Mouse (Mus musculus): Measurements from ENCODE around the gene Slc35e3.
"Not testable (repeated sequence)": the region's sequence is repeated elsewhere in the genome, so short reads cannot be mapped to it uniquely, and the experiment has no call there.

Slc35e3 gene

GRCm38 (mm10) chr10:117749787-117750343, 3.7 kb upstream of the Slc35e3 start:
- no peak for DNase-seq (ENCODE audit: low read depth, low spot score)

- DNase-seq (ENCODE audit: low read depth, low spot score), result no peak
These were observed 3.0 kb upstream of the Slc35e3 start for GRCm38 (mm10) chr10:117749050-117749686.

GRCm38 (mm10) chr10:117748276-117749049, 2.3 kb upstream of the Slc35e3 start:
- DNase-seq (ENCODE audit: low read depth, low spot score), result no peak

- peak; percentile 46 for DNase-seq (ENCODE audit: low read depth, low spot score)
These were observed 1.5 kb upstream of the Slc35e3 start for GRCm38 (mm10) chr10:117747711-117748110.

- DNase-seq (ENCODE audit: low read depth, low spot score), result not testable (repeated sequence)
These were observed 432 bp downstream of the Slc35e3 start for GRCm38 (mm10) chr10:117745570-117746296.

GRCm38 (mm10) chr10:117743917-117744316, 2.2 kb downstream of the Slc35e3 start:
- no peak for DNase-seq (ENCODE audit: low read depth, low spot score)

- DNase-seq (ENCODE audit: low read depth, low spot score), result no peak
These were observed 3.0 kb downstream of the Slc35e3 start for GRCm38 (mm10) chr10:117743182-117743581.

- no peak for DNase-seq (ENCODE audit: low read depth, low spot score)
These were observed 3.5 kb downstream of the Slc35e3 start for GRCm38 (mm10) chr10:117742618-117743017.

- DNase-seq (ENCODE audit: low read depth, low spot score), result no peak
These were observed 4.3 kb downstream of the Slc35e3 start for GRCm38 (mm10) chr10:117741698-117742475.

- DNase-seq (ENCODE audit: low read depth, low spot score), result no peak
These were observed 5.2 kb downstream of the Slc35e3 start for GRCm38 (mm10) chr10:117740921-117741320.

- DNase-seq (ENCODE audit: low read depth, low spot score), result no peak
These were observed 6.0 kb downstream of the Slc35e3 start for GRCm38 (mm10) chr10:117740171-117740570.

- DNase-seq (ENCODE audit: low read depth, low spot score), result no peak
These were observed 6.6 kb downstream of the Slc35e3 start for GRCm38 (mm10) chr10:117739648-117739948.

GRCm38 (mm10) chr10:117738928-117739647, 7.1 kb downstream of the Slc35e3 start:
- DNase-seq (ENCODE audit: low read depth, low spot score), result no peak

- DNase-seq (ENCODE audit: low read depth, low spot score), result no peak
These were observed 7.8 kb downstream of the Slc35e3 start for GRCm38 (mm10) chr10:117738140-117738921.

GRCm38 (mm10) chr10:117737498-117737897, 8.7 kb downstream of the Slc35e3 start:
- DNase-seq (ENCODE audit: low read depth, low spot score), result not testable (repeated sequence)

GRCm38 (mm10) chr10:117737075-117737474, 9.1 kb downstream of the Slc35e3 start:
- DNase-seq (ENCODE audit: low read depth, low spot score), result no peak

GRCm38 (mm10) chr10:117736573-117736972, 9.6 kb downstream of the Slc35e3 start:
- no peak for DNase-seq (ENCODE audit: low read depth, low spot score)

- DNase-seq (ENCODE audit: low read depth, low spot score), result not testable (repeated sequence)
These were observed 10.8 kb downstream of the Slc35e3 start for GRCm38 (mm10) chr10:117735396-117735795.

- DNase-seq (ENCODE audit: low read depth, low spot score), result not testable (repeated sequence)
These were observed 11.9 kb downstream of the Slc35e3 start for GRCm38 (mm10) chr10:117734104-117734852.

Measured in ZHBTc4 (cell line).